Mouse (Mus musculus) hematopoietic multipotent progenitor cell, adult 10-12 weeks (in vitro differentiated cells): ENCODE data around the gene Slc9a5. TPM values are rescaled to one million over a fixed set of nuclear protein-coding genes. Genes with fewer than 3 reads are reported as not detected.

Experiments
- polyA plus RNA-seq: library from polyadenylated mRNA; stranded (reverse); fragments of >175 nt; gene quantifications from 2 replicates; pipeline ENCODE4 v1.2.3, GENCODE M21; 2012; ENCODE audit warnings: low replicate concordance

Slc9a5 gene
- 2.3 and 3.7 TPM in 2 replicates for polyA plus RNA-seq

GRCm38 (mm10) chr8:105348450-105349095 is at the start of gene Slc9a5:
Gene Slc9a5, plus strand, starts transcription at chr8:105348843.

GRCm38 (mm10) chr8:105305211-105306145 is 43.2 kb upstream of the Slc9a5 start, which contains the start of gene Elmo3:
Gene Elmo3, plus strand, starts transcription at chr8:105305601.

GRCm38 (mm10) chr8:105326141-105326672 is 22.4 kb upstream of the Slc9a5 start, which contains the start of the genes Lrrc29 and Tmem208:
Gene Lrrc29, minus strand, starts transcription at chr8:105326278.
Gene Tmem208, plus strand, starts transcription at chr8:105326354.

GRCm38 (mm10) chr8:105347428-105348221 is 1.0 kb upstream of the Slc9a5 start, which contains the start of gene Fhod1:
Gene Fhod1, minus strand, starts transcription at chr8:105347953.

GRCm38 (mm10) chr8:105373032-105373431 is 24.4 kb downstream of the Slc9a5 start, which contains the start of gene Plekhg4:
Gene Plekhg4, plus strand, starts transcription at chr8:105373274.

GRCm38 (mm10) chr8:105413391-105413790 is 64.7 kb downstream of the Slc9a5 start, which contains the start of the genes Kctd19 and Lrrc36:
Gene Kctd19, minus strand, starts transcription at chr8:105413502.
Gene Lrrc36, plus strand, starts transcription at chr8:105413571.

Other genes with a start within 250 kb of the Slc9a5 start
- gene Ces4a, start 217.0 kb upstream of the Slc9a5 start, polyA plus RNA-seq = not detected in 2 replicates
- gene Cbfb, start 178.2 kb upstream of the Slc9a5 start, polyA plus RNA-seq = 40.4 and 47.1 TPM in 2 replicates
- 4.3 and 8.5 TPM in 2 replicates for gene D230025D16Rik, start 123.7 kb upstream of the Slc9a5 start, polyA plus RNA-seq
- 6.6 and 23.7 TPM in 2 replicates for gene B3gnt9, start 93.7 kb upstream of the Slc9a5 start, polyA plus RNA-seq
- 38.0 and 49.7 TPM in 2 replicates for gene Tradd, start 84.2 kb upstream of the Slc9a5 start, polyA plus RNA-seq
- 16.2 and 22.9 TPM in 2 replicates for gene Fbxl8, start 84.2 kb upstream of the Slc9a5 start, polyA plus RNA-seq
- 2.4 and 4.4 TPM in 2 replicates for gene Hsf4, start 79.0 kb upstream of the Slc9a5 start, polyA plus RNA-seq
- gene Nol3, start 72.7 kb upstream of the Slc9a5 start, polyA plus RNA-seq = 0.17 and 0.31 TPM in 2 replicates
- gene 4931428F04Rik, start 59.0 kb upstream of the Slc9a5 start, polyA plus RNA-seq = 2.1 and 2.8 TPM in 2 replicates
- gene Exoc3l, start 52.7 kb upstream of the Slc9a5 start, polyA plus RNA-seq = 2.2 and 4.8 TPM in 2 replicates
- gene E2f4, start 51.2 kb upstream of the Slc9a5 start, polyA plus RNA-seq = 41.3 and 68.2 TPM in 2 replicates
- 3.4 and 3.9 TPM in 2 replicates for gene Elmo3, start 43.2 kb upstream of the Slc9a5 start, polyA plus RNA-seq
- gene Lrrc29, start 22.6 kb upstream of the Slc9a5 start, polyA plus RNA-seq = 0.55 and 2.4 TPM in 2 replicates
- gene Tmem208, start 22.5 kb upstream of the Slc9a5 start, polyA plus RNA-seq = 32.3 and 42.4 TPM in 2 replicates
- 35.9 and 70.7 TPM in 2 replicates for gene Fhod1, start 890 bp upstream of the Slc9a5 start, polyA plus RNA-seq
- 0.11 TPM in 1 of 2 replicates, not detected in the other for gene Plekhg4, start 24.4 kb downstream of the Slc9a5 start, polyA plus RNA-seq
- 0.04 TPM in 1 of 2 replicates, not detected in the other for gene Kctd19, start 64.7 kb downstream of the Slc9a5 start, polyA plus RNA-seq
- gene Lrrc36, start 64.7 kb downstream of the Slc9a5 start, polyA plus RNA-seq = 0.11 TPM in 1 of 2 replicates, not detected in the other
- gene Tppp3, start 122.7 kb downstream of the Slc9a5 start, polyA plus RNA-seq = 11.8 and 41.7 TPM in 2 replicates
- gene Zdhhc1, start 148.1 kb downstream of the Slc9a5 start, polyA plus RNA-seq = 8.8 and 14.2 TPM in 2 replicates
- 0.06 TPM in 1 of 2 replicates, not detected in the other for gene Hsd11b2, start 169.9 kb downstream of the Slc9a5 start, polyA plus RNA-seq
- gene Atp6v0d1, start 217.2 kb downstream of the Slc9a5 start, polyA plus RNA-seq = 16.6 and 36.8 TPM in 2 replicates